Mouse (Mus musculus) cerebellum, adult 11 months (tissue): ENCODE measurements around the gene Whrn.

Source experiments
- DNase-seq: peaks from one replicate; pipeline ENCODE4 v3.0.0; 2022

The Whrn gene

GRCm38 (mm10) chr4:63443101-63443500 lies 52.7 kb downstream of the Whrn start:
- DNase-seq: no peak

GRCm38 (mm10) chr4:63441616-63442015 lies 54.2 kb downstream of the Whrn start:
- peak; percentile 42 for DNase-seq

GRCm38 (mm10) chr4:63440262-63440661 lies 55.5 kb downstream of the Whrn start:
- no peak for DNase-seq

- DNase-seq: no peak
These were observed 57.8 kb downstream of the Whrn start for GRCm38 (mm10) chr4:63437968-63438367.

- no peak for DNase-seq
These were observed 58.5 kb downstream of the Whrn start for GRCm38 (mm10) chr4:63437119-63437815.

GRCm38 (mm10) chr4:63435402-63435801 lies 60.4 kb downstream of the Whrn start:
- DNase-seq: no peak

GRCm38 (mm10) chr4:63431098-63431497 lies 64.7 kb downstream of the Whrn start:
- no peak for DNase-seq

GRCm38 (mm10) chr4:63430357-63430756 lies 65.4 kb downstream of the Whrn start:
- no peak for DNase-seq

GRCm38 (mm10) chr4:63426308-63426707 lies 69.5 kb downstream of the Whrn start:
- DNase-seq: no peak

- no peak for DNase-seq
These were observed 72.0 kb downstream of the Whrn start for GRCm38 (mm10) chr4:63423811-63424210.

GRCm38 (mm10) chr4:63423231-63423630 lies 72.6 kb downstream of the Whrn start:
- no peak for DNase-seq

- no peak for DNase-seq
These were observed 75.5 kb downstream of the Whrn start for GRCm38 (mm10) chr4:63420143-63420920.

GRCm38 (mm10) chr4:63418270-63418669 lies 77.5 kb downstream of the Whrn start:
- DNase-seq: no peak

- DNase-seq: peak; percentile 64
These were observed 78.4 kb downstream of the Whrn start for GRCm38 (mm10) chr4:63417318-63417957.

GRCm38 (mm10) chr4:63414951-63415350 lies 80.8 kb downstream of the Whrn start:
- DNase-seq: no peak

GRCm38 (mm10) chr4:63411222-63411621 lies 84.6 kb downstream of the Whrn start:
- DNase-seq: no peak

- DNase-seq: peak; percentile 44
These were observed 85.2 kb downstream of the Whrn start for GRCm38 (mm10) chr4:63410583-63410934.

- DNase-seq: no peak
These were observed 85.7 kb downstream of the Whrn start for GRCm38 (mm10) chr4:63409908-63410582.

GRCm38 (mm10) chr4:63409317-63409907 lies 86.4 kb downstream of the Whrn start:
- DNase-seq: no peak

- no peak for DNase-seq
These were observed 87.1 kb downstream of the Whrn start for GRCm38 (mm10) chr4:63408649-63409048.

- DNase-seq: no peak
These were observed 87.5 kb downstream of the Whrn start for GRCm38 (mm10) chr4:63408247-63408646.

GRCm38 (mm10) chr4:63405683-63406082 lies 90.1 kb downstream of the Whrn start:
- DNase-seq: no peak

GRCm38 (mm10) chr4:63405051-63405450 lies 90.7 kb downstream of the Whrn start:
- DNase-seq: no peak
